Mouse (Mus musculus): Measurements from ENCODE around the gene Zfr.

Gene Zfr

GRCm38 (mm10) chr15:12117242-12118092, at the start of gene Zfr:
TSS of gene Zfr (plus strand) at chr15:12117831.
- peak; percentile 95 to 96 for DNase-seq

DNA sequence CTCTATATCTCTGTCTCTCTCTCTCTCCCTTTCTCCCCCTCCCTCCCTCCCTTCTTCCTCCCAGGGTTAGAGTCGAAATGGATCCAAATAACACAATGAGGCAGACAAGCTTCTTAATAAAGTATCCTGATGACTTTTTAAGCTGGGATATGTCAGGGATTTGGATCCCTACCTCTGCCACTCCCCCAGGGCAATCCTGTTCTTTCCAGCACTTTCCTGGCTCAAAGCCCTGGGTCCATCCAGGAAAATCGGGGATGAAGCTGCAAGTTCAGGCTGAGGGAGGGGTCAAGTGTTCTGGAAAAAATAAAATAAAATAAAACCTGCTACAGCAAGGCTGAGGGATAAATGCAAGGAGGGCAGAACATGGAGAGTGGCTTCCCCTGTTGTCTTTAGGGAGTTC, 49.7 kb upstream of the Zfr start:
- no peak for DNase-seq

DNA sequence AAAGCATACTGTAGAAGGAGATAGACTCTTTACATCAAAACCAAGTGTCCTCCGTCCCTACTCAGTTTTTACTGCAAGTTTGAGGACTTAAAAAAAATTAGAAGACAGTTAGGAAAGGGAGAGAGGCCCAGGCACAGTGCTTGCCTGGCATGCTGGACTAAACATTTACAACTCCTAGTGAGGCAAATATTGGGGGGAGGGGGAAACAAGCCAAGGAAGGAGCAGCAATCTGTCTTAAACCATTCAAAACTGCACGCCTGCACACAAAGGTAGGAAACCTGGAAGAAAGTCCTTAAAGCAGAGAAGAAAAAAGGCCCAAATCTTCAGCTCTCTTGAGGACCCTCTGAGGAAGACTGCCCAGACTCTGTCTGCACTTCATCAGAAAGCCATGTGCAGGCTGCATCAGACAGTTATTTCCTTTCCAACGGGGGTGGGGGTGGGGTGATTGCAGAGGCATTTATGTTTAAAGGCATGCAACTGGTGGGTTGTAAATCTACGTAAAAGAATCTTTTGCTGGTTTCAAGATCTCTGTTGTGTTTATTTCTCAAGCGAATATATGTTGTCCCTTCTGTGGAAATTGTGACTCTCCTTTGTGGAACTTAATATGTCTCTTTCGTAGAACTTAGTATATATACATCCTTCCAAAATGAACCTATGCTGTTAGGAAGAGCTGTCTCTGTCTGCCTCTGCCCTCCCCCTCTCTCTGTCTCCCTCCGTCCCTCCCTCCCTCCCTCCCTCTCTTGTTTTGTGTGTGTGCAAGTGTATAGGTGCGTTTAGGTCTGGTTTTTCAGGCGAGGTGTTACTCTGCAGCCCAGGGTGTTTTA, 49.0 kb upstream of the Zfr start:
- DNase-seq = no peak

DNA sequence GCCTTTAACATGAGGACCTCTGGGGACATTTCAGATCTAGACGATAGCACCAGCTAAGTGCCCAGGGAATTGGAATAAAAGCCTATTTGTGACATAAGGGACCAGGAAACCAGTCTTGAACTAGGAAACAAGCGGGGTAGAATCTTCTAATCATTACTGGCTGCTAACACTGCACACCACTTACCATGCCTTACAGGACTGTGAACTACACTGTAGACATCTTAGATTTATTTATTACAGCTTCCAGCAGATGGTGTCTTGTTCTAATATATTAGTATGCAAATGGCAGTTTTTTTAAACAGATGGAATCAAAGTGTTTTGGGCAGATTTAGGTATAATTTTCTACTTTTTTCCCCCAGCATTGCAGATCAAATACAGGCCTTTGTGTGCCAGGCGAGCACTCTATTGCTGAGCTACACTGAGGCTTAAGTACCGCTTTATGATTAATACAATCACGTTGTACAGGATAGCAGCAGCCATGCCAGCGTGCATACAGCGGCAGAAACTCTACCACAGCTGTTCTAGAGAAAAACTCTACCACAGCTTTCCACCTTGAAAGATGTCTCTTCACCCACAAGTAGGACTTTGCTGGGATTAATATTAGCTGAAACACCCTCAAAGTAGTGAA, 44.8 kb upstream of the Zfr start:
- no peak for DNase-seq

DNA sequence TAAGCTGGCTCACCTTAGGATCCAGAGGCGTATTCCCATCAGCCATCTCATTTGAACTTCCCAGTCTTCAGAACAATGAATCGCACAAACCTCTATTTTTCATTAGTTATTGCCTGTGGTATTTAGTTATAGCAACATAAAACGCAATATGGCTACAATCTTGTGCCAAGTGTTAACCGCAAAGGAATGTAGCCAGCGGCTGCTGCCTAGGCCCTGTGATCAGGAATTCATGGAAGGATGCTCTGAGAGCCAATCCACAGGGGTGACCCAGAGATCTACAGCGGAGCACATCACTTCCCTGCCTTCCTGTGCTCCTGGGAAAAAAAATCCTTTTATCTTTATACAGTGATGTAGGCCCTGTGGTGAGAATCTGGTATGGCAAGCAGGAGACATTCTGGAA, 43.2 kb upstream of the Zfr start:
- DNase-seq = no peak

DNA sequence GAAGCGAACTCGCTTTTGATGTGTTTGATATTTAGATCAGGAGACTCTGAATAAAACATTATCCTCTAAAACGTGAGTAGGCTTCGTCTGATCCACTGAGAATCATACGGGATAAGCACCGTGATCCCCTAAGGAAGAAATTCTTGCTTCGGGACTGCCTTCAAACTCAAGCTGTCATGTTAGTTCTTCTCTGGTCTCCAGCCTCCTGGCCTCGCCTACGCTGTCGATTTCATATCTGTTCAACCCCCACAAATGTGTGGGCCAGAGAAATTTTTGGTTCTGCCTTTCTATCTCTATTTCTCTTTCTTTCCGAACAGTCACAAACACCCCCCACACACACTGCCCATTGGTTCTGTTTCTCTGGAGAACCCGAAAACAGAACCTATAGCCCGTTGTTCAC, 35.3 kb upstream of the Zfr start:
- DNase-seq = no peak

GRCm38 (mm10) chr15:12084164-12084563, 33.5 kb upstream of the Zfr start:
- DNase-seq = no peak

DNA sequence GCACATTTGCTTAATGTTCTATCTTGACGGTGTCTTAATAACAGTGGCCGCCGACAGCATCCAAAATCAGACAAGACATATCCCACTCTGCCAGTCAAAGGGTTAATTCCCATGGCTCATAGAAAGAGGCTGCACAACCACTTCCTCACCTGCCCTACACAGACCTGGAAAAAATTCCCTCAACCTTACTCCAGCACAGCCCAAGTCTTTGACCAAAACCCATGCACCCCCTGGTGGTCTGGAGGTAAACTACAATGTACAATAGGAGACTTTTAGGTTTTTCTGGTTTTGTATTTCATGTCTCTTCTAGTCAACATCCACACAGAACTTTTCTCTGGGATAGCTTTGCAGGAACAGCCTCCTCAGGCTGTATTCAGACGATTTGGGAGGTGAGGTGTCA, 32.8 kb upstream of the Zfr start:
- peak; percentile 14 to 43 for DNase-seq

GRCm38 (mm10) chr15:12087634-12088033, 30.0 kb upstream of the Zfr start:
- DNase-seq = no peak

DNA sequence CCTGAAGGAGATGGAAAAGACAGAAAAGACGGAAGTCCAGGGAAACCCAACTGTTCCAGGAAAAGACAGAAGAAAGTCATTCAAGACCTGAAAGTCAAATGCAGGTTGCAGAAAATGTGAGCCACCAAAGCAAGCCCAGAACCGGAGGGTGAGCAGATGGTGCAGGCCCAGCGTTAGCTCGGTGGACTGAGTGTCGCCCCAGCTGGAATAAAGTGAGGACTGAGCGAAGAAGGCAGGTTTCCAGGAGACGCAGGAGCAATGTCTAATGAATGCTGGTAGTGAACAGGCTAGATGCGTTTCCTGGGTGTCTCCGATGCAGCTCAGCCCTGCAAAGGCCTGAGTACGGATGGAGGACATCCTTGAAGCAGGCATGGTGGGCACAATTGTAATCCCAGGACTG, 29.5 kb upstream of the Zfr start:
- no peak for DNase-seq

- no peak for DNase-seq
Observed at GRCm38 (mm10) chr15:12090087-12090486, 27.5 kb upstream of the Zfr start.

- no peak for DNase-seq
Observed at GRCm38 (mm10) chr15:12090981-12091669, 26.5 kb upstream of the Zfr start.

DNA sequence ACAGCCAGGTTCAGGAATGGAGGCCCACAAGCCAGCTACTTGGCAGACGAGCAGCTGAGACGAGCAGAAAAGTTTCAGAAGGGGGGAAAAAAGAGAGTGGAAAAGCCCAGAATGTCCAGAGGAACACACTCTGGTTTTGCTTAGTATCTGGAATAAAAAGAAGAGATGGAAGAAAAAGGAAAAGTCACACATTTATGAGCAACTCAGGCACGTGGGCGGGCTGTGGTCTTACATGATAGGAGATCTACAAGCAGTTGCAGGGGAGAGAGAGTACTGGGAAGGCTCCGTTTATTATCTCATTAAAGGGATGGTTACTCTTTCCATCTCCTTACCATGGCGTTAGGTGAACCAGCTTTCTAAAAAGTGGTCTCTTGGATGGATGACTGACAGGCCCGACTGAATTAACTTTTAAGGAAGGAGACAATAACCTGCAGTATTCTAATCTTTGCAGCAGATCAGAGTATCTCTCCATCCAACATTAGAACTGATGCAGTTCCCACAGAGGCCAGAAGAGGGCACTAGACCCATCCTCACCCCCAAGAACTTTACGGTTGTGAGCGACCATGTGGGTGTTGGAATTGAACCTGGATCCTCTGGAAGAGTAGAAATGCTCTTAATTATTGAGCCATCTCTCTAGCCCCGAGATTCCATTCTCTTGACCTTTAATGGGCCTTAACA, 25.7 kb upstream of the Zfr start:
- peak; percentile 42 to 64 for DNase-seq

- no peak for DNase-seq
Observed at GRCm38 (mm10) chr15:12093026-12093960, 24.3 kb upstream of the Zfr start.

DNA sequence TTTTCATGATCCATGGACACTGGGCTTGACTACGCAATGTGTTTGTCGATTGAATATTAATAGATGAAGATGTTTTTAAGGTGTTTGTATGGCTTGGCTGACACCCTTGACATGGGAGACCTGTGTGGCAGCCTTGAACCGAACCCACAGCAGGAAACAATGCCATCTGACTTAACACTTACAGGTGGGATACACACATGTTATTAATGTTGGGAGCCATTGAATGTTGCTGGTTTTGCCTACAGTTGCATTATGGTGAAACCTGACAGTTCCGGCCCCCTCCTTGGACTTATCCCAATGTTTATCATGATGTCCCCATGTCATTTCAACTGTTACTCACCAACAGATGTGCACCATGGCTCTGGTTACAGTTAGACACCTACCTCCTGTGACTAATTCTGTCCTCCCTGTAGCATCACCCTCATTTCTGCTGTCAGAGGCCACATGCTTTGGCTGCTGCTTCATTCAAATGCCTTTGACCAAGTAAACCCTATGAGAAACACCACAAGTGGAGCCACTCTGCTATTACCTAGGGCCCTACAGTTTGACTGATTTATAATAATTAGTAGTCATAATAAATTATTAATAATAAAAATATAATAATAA, 23.6 kb upstream of the Zfr start:
- no peak for DNase-seq

DNA sequence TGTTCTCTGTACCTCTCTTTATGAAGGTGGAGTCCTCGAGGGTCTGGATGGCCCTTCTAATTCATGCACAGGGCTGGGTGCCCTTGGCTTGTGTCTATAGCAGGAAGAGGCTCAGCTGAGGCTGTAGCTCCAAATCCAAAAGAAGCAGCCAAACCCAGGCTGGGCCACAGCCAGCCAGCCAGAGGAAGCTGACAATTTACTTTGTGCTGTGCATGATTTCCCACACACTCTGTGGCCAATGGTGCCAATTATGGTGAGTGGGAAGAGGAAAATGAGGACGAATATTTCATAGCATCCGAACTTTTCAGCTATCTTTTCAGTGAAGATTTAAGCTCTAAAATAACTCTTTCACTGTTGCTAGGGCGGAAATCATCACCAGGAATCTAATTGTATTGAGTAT, 21.2 kb upstream of the Zfr start:
- no peak for DNase-seq

DNA sequence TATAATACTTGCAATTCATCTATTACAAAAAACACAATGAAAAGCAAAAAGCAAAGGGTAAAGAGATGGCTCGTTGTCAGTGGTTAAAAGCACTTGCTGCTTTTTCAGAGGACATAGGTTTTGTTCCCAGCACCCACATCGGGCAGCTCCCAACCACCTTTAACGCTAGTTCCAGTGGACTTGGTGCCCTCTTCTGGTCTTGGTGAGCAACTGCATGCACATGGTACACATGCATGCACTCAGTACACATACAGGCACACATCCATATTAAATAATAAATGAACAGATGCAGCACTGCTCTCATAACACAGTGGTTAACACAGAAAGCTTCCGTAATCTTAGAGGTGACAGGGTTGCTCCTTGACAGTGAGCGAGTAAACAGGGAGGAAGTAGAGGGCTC, 20.3 kb upstream of the Zfr start:
- DNase-seq = no peak

- no peak for DNase-seq
Observed at GRCm38 (mm10) chr15:12100912-12101311, 16.7 kb upstream of the Zfr start.

- no peak for DNase-seq
Observed at GRCm38 (mm10) chr15:12103763-12104162, 13.9 kb upstream of the Zfr start.

DNA sequence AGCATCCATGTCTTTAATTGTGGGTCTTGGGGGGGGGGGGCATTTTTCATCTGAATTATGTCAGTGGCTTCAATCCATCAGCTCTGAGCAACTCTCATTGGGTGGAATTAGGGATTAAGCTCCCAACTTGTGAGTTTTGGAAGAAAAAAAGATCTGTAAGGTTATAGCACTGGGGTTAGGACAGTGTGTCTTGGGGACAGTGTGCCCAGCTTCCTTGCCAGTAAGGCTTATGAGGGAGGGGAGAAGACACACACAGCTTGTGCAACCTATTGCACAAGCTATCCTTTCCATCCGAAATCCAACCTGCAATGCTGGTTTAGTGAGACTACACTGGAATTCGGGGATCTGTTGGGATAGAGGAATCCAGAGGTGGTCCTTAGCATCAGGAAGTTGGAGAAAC, 12.8 kb upstream of the Zfr start:
- no peak for DNase-seq

DNA sequence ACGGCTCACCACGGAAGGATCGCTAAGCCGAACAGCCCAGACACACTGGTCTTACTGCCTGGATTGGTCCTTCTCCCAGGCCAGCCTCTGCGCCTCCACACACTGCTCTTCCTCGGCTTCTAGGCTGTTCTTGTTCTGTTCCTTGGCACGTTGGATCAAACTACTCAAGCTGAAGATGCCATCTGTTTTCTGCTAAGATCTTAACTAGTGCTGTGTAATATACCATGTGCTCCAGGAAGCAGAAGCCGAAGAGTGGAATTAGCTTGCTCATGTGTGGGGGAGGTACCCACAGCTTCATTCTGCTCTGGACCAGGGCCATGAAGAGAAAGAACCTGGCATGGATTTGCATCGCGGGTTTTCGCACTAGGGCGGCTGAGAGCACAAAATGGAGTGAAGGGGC, 11.2 kb upstream of the Zfr start:
- DNase-seq = no peak
